ENCODE assay signal across 8 mouse cellular contexts in the genomic region with DNA sequence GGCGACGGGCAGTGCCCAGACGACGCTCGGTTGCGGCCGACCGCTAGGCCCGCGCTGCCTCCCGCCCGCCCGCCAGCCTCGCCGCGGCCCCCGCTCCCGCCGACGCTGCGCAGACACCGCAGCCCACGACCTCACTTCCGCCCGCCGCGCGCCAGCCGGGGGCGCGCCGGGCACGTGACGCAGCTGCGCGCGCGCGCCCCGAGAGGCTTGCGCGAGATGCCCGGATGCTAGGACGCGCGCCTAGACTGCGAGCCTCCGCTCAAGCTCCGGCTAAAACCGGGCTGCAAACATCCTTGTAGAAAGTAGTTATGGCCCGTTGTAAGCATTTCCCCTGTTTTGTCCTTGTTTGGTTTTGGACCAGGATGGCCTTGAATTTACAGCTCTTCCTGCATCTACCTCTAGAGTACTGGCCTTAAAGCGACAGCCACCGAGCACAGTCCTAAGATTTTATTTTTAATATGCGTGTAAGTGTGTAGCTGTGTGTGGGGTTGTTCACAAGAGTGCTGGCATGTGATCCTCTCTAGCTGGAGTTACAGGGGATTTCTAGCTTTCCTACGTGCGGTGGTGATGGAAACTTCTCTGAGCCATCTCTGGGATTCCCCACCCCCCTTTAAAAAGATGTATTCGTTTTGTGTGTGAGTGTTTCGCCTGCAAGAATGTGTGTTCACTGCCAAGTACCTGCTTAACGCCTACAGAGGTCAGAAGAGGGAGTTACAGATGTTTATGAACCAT. TPM values are rescaled to one million over a fixed set of nuclear protein-coding genes. Genes with fewer than 3 reads are reported as not detected.
DNase-seq lines count a peak whose midpoint lies in the region; ATAC-seq lines count a peak whose summit lies in the region.

A gene (minus strand): TSS at position 179 of the 732 bp plus-strand sequence.

- H3K4me2 ChIP-seq in hindbrain, embryonic 13.5 days = peak within 1 kb of the TSS; percentile 88

- no peaks in the 10 kb centered on the region for H3K9me3 ChIP-seq in hindbrain, embryonic 13.5 days

- H3K9ac ChIP-seq in hindbrain, embryonic 13.5 days = peak within 1 kb of the TSS; percentile 95

- peaks cover 2% of the 10 kb centered on the region; the same call in 1 of the 2 replicates for H3K36me3 ChIP-seq in hindbrain, embryonic 13.5 days

- 0 out of 2 replicates have a peak, but pooled peaks cover 2% of the 10 kb centered on the region for H3K27me3 ChIP-seq in hindbrain, embryonic 13.5 days

- WGBS in hindbrain, embryonic 13.5 days = 1% methylated on average over 58 of the region's 59 CpGs

- peaks cover 39% of the 10 kb centered on the region for H3K4me1 ChIP-seq in hindbrain, embryonic 13.5 days (replicated peaks)

- peak within 1 kb of the TSS; percentile 74 for H3K4me3 ChIP-seq in hindbrain, embryonic 13.5 days

- peak; percentile 98 for DNase-seq in NIH3T3 (ENCODE audit: low read depth)
- DNase-seq in cerebellum, postnatal 10 days = peak; percentile 94 to 95
- peak; percentile 75 to 82 for DNase-seq in frontal cortex, postnatal 14 days (ENCODE audit: low spot score in 2 of 2)
- peak; percentile 78 to 87 for DNase-seq in layer of hippocampus, postnatal 25 days (ENCODE audit: extremely low spot score in 1 of 2, low spot score in 1 of 2)
- DNase-seq in lung, postnatal 25 days (ENCODE audit: low spot score) = peak; percentile 85
- DNase-seq in retina, embryonic 14.5 days (ENCODE audit: low spot score) = peak; percentile 91
- DNase-seq in thymus, postnatal 4 days = peak; percentile 94

- peak within 1 kb of the TSS; percentile 98 for H3K27ac ChIP-seq in hindbrain, embryonic 13.5 days

- ATAC-seq in hindbrain, embryonic 13.5 days (ENCODE audit: low FRiP score) = peak; percentile 88

RNA-seq across cellular contexts. Expression of the gene that starts here (rescaled TPM):
- polyA plus RNA-seq in hindbrain, embryonic 13.5 days (2015; fragmentation: Nextera tagmentation; extraction: Ambion mirVana) = 124 and 127 TPM in 2 replicates
- 100 to 1,000 TPM; 232 to 236 TPM for total RNA-seq in layer of hippocampus, postnatal 25 days (2021)

Comparison
In these comparisons a context has a peak if more than half of its experiments do, and no peak if none do; other contexts are left out.
1. Peak in every context shown above with its lines: DNase-seq, ATAC-seq, H3K4me3 ChIP-seq and H3K27ac ChIP-seq.